Mouse (Mus musculus): Measurements from ENCODE around the gene H2-Eb2. TPM values are rescaled to one million over a fixed set of nuclear protein-coding genes. Genes with fewer than 3 reads are reported as not detected.

Gene H2-Eb2
- polyA plus RNA-seq, 1 experiment from 2014 or later = not detected

DNA sequence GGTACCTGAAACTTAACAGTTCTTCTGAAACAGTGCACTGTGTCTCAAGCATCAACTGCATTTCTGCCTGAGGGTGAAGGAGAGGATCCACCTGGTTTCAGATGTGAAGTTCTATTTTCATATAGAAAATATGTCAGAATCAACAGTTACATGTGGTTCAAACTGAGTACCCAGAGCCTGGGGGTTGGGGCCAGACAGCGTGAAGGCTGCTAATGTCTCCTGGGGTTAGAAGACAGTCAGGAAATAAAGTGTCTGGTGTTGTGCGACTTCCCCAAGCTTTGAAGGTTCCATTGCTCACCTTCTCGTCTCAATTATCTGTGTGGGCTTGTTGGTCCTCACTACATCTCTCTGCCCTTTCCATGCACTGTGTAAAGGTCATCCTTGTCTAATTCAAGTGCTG lies 908 bp downstream of the H2-Eb2 start:
- Histone ChIP-seq H3K4me1 (ENCODE audit: control insufficient read depth, insufficient read depth, low read length) (no peaks in the 10 kb centered on the region), H3K9ac (ENCODE audit: low read depth, low read length) (no peak overlapping the region), H3K36me3 (ENCODE audit: control insufficient read depth, insufficient read depth, low read length) (no peaks in the 10 kb centered on the region), H3K4me3 (ENCODE audit: low read depth, low read length) (no peak overlapping the region), H3K27me3 (replicated peaks; ENCODE audit: control insufficient read depth, insufficient read depth, low read length) (no peaks in the 10 kb centered on the region), H3K9me3 (ENCODE audit: control insufficient read depth, low read length) (no peaks in the 10 kb centered on the region), H3K4me2 (ENCODE audit: low read depth, low read length) (no peak overlapping the region), H3K27ac (replicated peaks; ENCODE audit: low read depth, low read length) (no peak overlapping the region)
- DNase-seq (ENCODE audit: low spot score) (no peak), ATAC-seq (ENCODE audit: low read depth) (no peak)
- WGBS = 74% methylated on average over 3 of the region's 3 CpGs

GRCm38 (mm10) chr17:34329807-34330206 lies 4.3 kb downstream of the H2-Eb2 start:
- Histone ChIP-seq H3K27ac (replicated peaks; ENCODE audit: low read depth, low read length) (no peak overlapping the region), H3K36me3 (ENCODE audit: control insufficient read depth, insufficient read depth, low read length) (no peaks in the 10 kb centered on the region), H3K4me2 (ENCODE audit: low read depth, low read length) (no peak overlapping the region), H3K9ac (ENCODE audit: low read depth, low read length) (no peak overlapping the region), H3K9me3 (ENCODE audit: control insufficient read depth, low read length) (no peaks in the 10 kb centered on the region), H3K4me3 (ENCODE audit: low read depth, low read length) (no peak overlapping the region), H3K4me1 (ENCODE audit: control insufficient read depth, insufficient read depth, low read length) (no peaks in the 10 kb centered on the region), H3K27me3 (replicated peaks; ENCODE audit: control insufficient read depth, insufficient read depth, low read length) (no peaks in the 10 kb centered on the region)
- no peak for DNase-seq (ENCODE audit: low spot score)
- WGBS = 85% methylated on average over 2 of the region's 2 CpGs
- ATAC-seq (ENCODE audit: low read depth) = no peak

DNA sequence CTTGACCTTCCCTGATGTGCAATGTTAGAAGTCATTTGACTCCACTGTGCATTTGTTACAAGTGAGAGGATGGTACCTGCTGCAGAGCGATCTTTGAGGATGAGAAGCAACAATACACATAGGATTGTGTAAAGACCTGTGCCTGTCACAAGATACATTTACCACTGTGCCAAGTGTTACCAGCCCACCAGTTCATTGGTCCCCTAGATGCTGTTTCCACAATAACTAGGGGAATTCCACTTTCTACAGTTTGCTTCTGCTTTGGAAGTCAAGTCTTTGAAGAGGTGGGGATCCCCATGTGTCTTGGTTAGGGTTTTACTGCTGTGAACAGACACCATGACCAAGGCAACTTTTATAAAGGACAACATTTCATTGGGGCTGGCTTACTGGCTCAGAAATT lies 5.7 kb downstream of the H2-Eb2 start:
- Histone ChIP-seq H3K9ac (ENCODE audit: low read depth, low read length) (no peak overlapping the region), H3K4me2 (ENCODE audit: low read depth, low read length) (no peak overlapping the region), H3K9me3 (ENCODE audit: control insufficient read depth, low read length) (no peaks in the 10 kb centered on the region), H3K4me1 (ENCODE audit: control insufficient read depth, insufficient read depth, low read length) (no peaks in the 10 kb centered on the region), H3K27ac (replicated peaks; ENCODE audit: low read depth, low read length) (no peak overlapping the region), H3K36me3 (ENCODE audit: control insufficient read depth, insufficient read depth, low read length) (no peaks in the 10 kb centered on the region), H3K27me3 (replicated peaks; ENCODE audit: control insufficient read depth, insufficient read depth, low read length) (no peaks in the 10 kb centered on the region), H3K4me3 (ENCODE audit: low read depth, low read length) (no peak overlapping the region)
- DNase-seq (ENCODE audit: low spot score) (no peak), ATAC-seq (ENCODE audit: low read depth) (no peak)
- 96% methylated on average over 1 of the region's 1 CpGs for whole genome bisulfite sequencing

DNA sequence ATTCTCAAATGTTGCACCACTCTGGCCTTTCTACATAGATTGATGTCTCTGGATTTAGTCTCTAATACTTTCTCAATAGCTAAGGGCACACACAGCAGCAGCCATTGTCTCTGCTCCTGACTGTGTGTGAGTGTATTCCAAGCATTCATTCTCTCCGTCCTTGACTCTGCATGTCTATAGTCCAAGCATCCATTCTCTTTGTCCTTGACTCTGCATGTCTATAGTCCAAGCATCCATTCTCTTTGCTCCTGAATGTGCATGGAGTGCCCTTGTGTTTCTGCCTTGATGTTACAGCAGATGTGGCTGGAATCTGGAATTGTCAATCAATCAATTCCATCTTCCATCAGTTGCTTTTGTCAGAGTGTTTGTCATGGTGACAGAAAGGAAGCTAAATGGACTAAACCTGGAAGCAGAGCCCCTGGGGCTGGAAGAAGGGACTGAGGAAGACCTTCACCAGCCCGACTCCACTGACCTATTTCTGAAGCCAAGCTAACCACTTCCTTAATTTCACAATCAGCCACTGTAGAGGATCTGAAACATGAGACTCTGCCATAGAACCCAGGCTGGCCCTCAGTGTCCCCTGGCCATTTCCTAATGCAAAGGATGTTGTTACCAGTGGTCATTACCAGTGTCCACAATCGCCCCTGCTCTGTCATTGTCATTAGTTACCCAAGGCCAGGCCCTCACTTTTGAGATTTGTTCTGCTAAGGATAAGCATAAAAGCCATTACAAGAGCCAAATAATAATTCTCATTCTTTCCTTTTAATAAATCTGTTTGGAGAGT lies 15.3 kb downstream of the H2-Eb2 start:
- H3K27ac ChIP-seq (replicated peaks; ENCODE audit: low read depth, low read length) = no peak overlapping the region
- H3K36me3 ChIP-seq (ENCODE audit: control insufficient read depth, insufficient read depth, low read length) = no peaks in the 10 kb centered on the region
- WGBS = 39% methylated on average over 3 of the region's 3 CpGs
- ATAC-seq (ENCODE audit: low read depth) = no peak
- no peak overlapping the region for H3K4me2 ChIP-seq (ENCODE audit: low read depth, low read length)
- H3K4me3 ChIP-seq (ENCODE audit: low read depth, low read length) = no peak overlapping the region
- no peaks in the 10 kb centered on the region for H3K27me3 ChIP-seq (replicated peaks; ENCODE audit: control insufficient read depth, insufficient read depth, low read length)
- no peak overlapping the region for H3K9ac ChIP-seq (ENCODE audit: low read depth, low read length)
- DNase-seq (ENCODE audit: low spot score) = no peak
- no peaks in the 10 kb centered on the region for H3K9me3 ChIP-seq (ENCODE audit: control insufficient read depth, low read length)
- H3K4me1 ChIP-seq (ENCODE audit: control insufficient read depth, insufficient read depth, low read length) = no peaks in the 10 kb centered on the region

DNA sequence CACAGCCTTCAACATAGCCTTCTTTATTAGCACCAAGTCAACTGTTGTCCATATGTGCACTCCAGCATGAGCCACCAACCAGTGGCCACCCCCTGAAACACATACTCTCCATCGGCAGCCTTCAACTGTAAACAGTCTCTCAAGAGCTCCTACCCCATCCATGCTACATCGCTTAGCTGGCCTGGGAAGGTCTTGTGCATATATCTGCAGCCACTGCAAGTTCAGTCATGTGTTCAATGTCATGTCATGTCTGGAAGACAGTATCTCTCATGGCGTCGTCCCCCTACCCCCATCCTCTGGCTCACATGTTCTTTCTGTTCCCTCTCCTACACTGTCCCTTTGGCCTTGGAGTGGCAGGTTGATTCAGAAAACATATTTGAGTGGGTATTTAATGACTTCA lies 19.4 kb downstream of the H2-Eb2 start:
- H3K4me1 ChIP-seq (ENCODE audit: control insufficient read depth, insufficient read depth, low read length) = no peaks in the 10 kb centered on the region
- no peak overlapping the region for H3K9ac ChIP-seq (ENCODE audit: low read depth, low read length)
- no peak overlapping the region for H3K27ac ChIP-seq (replicated peaks; ENCODE audit: low read depth, low read length)
- no peak overlapping the region for H3K4me3 ChIP-seq (ENCODE audit: low read depth, low read length)
- WGBS = 92% methylated on average over 4 of the region's 4 CpGs
- no peaks in the 10 kb centered on the region for H3K9me3 ChIP-seq (ENCODE audit: control insufficient read depth, low read length)
- DNase-seq (ENCODE audit: low spot score) (no peak), ATAC-seq (ENCODE audit: low read depth) (no peak)
- no peaks in the 10 kb centered on the region for H3K27me3 ChIP-seq (replicated peaks; ENCODE audit: control insufficient read depth, insufficient read depth, low read length)
- H3K36me3 ChIP-seq (ENCODE audit: control insufficient read depth, insufficient read depth, low read length) = no peaks in the 10 kb centered on the region
- no peak overlapping the region for H3K4me2 ChIP-seq (ENCODE audit: low read depth, low read length)

- Histone ChIP-seq H3K27me3 (replicated peaks; ENCODE audit: control insufficient read depth, insufficient read depth, low read length) (no peaks in the 10 kb centered on the region), H3K9me3 (ENCODE audit: control insufficient read depth, low read length) (no peaks in the 10 kb centered on the region), H3K4me2 (ENCODE audit: low read depth, low read length) (no peak overlapping the region), H3K27ac (replicated peaks; ENCODE audit: low read depth, low read length) (no peak overlapping the region), H3K9ac (ENCODE audit: low read depth, low read length) (no peak overlapping the region), H3K4me3 (ENCODE audit: low read depth, low read length) (no peak overlapping the region), H3K4me1 (ENCODE audit: control insufficient read depth, insufficient read depth, low read length) (no peaks in the 10 kb centered on the region), H3K36me3 (ENCODE audit: control insufficient read depth, insufficient read depth, low read length) (no peaks in the 10 kb centered on the region)
- DNase-seq (ENCODE audit: low spot score) (no peak), ATAC-seq (ENCODE audit: low read depth) (no peak)
- 82% methylated on average over 7 of the region's 7 CpGs for WGBS
These were observed 20.0 kb downstream of the H2-Eb2 start for GRCm38 (mm10) chr17:34345486-34345885.

GRCm38 (mm10) chr17:34346041-34346440 lies 20.6 kb downstream of the H2-Eb2 start:
- 77% methylated on average over 3 of the region's 3 CpGs for WGBS
- no peak overlapping the region for H3K4me3 ChIP-seq (ENCODE audit: low read depth, low read length)
- H3K4me1 ChIP-seq (ENCODE audit: control insufficient read depth, insufficient read depth, low read length) = no peaks in the 10 kb centered on the region
- no peaks in the 10 kb centered on the region for H3K9me3 ChIP-seq (ENCODE audit: control insufficient read depth, low read length)
- no peaks in the 10 kb centered on the region for H3K36me3 ChIP-seq (ENCODE audit: control insufficient read depth, insufficient read depth, low read length)
- ATAC-seq (ENCODE audit: low read depth) = no peak
- no peak for DNase-seq (ENCODE audit: low spot score)
- no peak overlapping the region for H3K9ac ChIP-seq (ENCODE audit: low read depth, low read length)
- no peak overlapping the region for H3K4me2 ChIP-seq (ENCODE audit: low read depth, low read length)
- H3K27ac ChIP-seq (replicated peaks; ENCODE audit: low read depth, low read length) = no peak overlapping the region
- H3K27me3 ChIP-seq (replicated peaks; ENCODE audit: control insufficient read depth, insufficient read depth, low read length) = no peaks in the 10 kb centered on the region

DNA sequence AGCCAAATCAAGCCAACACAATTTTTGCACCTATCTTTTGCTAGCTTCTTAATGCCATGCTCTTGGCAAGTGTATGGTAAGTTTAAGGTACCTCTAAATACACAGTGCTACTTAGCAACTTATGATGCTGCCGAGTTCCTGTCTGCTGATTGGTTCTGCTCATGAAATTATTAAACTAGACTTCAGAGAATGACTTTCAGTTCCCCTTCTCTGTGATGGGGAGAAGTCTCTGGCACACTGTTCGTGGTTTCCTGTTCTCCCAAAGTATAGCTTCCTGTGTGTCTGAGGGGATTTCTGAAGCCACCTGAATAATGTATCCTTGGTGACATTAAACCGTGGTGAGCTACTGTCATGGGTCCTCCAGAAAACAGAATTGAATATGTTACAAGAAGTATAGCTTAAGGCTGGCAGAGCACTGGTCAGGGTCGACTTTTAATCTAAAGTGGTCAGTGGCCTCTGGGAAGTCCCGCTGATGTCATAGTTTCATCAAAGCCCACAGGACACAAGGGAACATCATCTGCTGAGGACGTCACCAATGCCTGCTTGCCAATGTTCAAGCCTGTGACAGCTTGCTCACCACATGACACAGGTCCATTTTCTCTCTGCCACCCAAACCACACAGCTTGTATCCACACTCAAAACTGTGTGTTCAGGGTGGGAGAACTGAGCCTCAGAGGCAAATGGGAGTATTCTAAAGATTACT lies 22.3 kb downstream of the H2-Eb2 start:
- Histone ChIP-seq H3K4me2 (ENCODE audit: low read depth, low read length) (no peak overlapping the region), H3K9me3 (ENCODE audit: control insufficient read depth, low read length) (no peaks in the 10 kb centered on the region), H3K4me1 (ENCODE audit: control insufficient read depth, insufficient read depth, low read length) (no peaks in the 10 kb centered on the region), H3K27me3 (replicated peaks; ENCODE audit: control insufficient read depth, insufficient read depth, low read length) (no peaks in the 10 kb centered on the region), H3K4me3 (ENCODE audit: low read depth, low read length) (no peak overlapping the region), H3K36me3 (ENCODE audit: control insufficient read depth, insufficient read depth, low read length) (no peaks in the 10 kb centered on the region), H3K27ac (replicated peaks; ENCODE audit: low read depth, low read length) (no peak overlapping the region), H3K9ac (ENCODE audit: low read depth, low read length) (no peak overlapping the region)
- no peak for ATAC-seq (ENCODE audit: low read depth)
- 66% methylated on average over 6 of the region's 6 CpGs for WGBS
- DNase-seq (ENCODE audit: low spot score) = peak; percentile 41

- no peak overlapping the region for H3K4me2 ChIP-seq (ENCODE audit: low read depth, low read length)
- H3K4me1 ChIP-seq (ENCODE audit: control insufficient read depth, insufficient read depth, low read length) = no peaks in the 10 kb centered on the region
- DNase-seq (ENCODE audit: low spot score) (peak; percentile 76), ATAC-seq (ENCODE audit: low read depth) (no peak)
- H3K27ac ChIP-seq (replicated peaks; ENCODE audit: low read depth, low read length) = no peak overlapping the region
- 4% methylated on average over 4 of the region's 4 CpGs for WGBS
- no peaks in the 10 kb centered on the region for H3K27me3 ChIP-seq (replicated peaks; ENCODE audit: control insufficient read depth, insufficient read depth, low read length)
- no peaks in the 10 kb centered on the region for H3K36me3 ChIP-seq (ENCODE audit: control insufficient read depth, insufficient read depth, low read length)
- H3K4me3 ChIP-seq (ENCODE audit: low read depth, low read length) = no peak overlapping the region
- no peak overlapping the region for H3K9ac ChIP-seq (ENCODE audit: low read depth, low read length)
- no peaks in the 10 kb centered on the region for H3K9me3 ChIP-seq (ENCODE audit: control insufficient read depth, low read length)
These were observed 24.0 kb downstream of the H2-Eb2 start for GRCm38 (mm10) chr17:34349429-34349828.

Measured in embryonic facial prominence, embryonic 14.5 days (tissue).